19 mouse cellular contexts compared by ENCODE assay signal in the genomic region with DNA sequence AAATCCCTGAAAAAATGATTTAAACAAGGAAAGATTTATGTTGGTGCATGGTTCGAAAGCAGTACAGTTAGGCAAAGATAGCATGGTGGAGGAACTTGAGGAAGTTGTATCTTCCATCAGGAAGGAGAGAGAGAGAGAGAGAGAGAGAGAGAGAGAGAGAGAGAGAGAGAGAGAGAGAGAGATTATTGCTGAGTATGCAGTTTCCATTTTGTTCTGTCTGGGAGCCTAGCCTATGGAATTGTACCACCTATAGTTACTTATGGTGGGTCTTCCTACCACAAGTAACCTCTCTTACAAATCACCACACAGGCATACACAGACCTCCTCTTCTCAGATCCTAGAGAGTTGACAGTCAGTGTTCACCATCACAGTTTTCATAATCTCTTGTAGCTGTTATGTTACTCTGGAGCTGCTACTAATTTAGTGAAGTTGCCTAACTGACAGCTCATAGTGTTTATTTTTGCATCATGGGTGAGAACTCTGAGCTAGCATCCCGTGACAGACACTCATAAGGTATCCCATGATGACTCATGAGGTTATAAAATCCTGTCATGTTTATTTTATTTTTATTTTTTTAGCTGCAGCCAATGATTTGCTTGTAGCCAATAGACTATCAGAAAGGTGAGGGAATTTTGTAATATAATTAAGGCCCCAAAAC.
"Had no signal": no experiment of that assay in that cellular context is flagged by ENCODE, and none has a peak within 500 bp of the region (broad histone marks: within the 10 kb centered on the region; RNA-seq: fewer than 3 reads in every experiment).

No protein-coding gene starts in this region.

- ATAC-seq: liver, postnatal 0 days; lung, postnatal 0 days; midbrain, embryonic 15.5 days had no signal

- H3K9ac ChIP-seq: limb, embryonic 12.5 days; limb, embryonic 15.5 days; liver, embryonic 14.5 days; liver, postnatal 0 days; lung, embryonic 14.5 days; midbrain, embryonic 12.5 days; midbrain, embryonic 15.5 days; neural tube, embryonic 12.5 days; neural tube, embryonic 15.5 days; stomach, embryonic 15.5 days had no signal

- H3K4me1 ChIP-seq: limb, embryonic 12.5 days; midbrain, embryonic 12.5 days; midbrain, embryonic 15.5 days; neural tube, embryonic 12.5 days; neural tube, embryonic 15.5 days; stomach, embryonic 15.5 days had no signal

- H3K4me3 ChIP-seq: limb, embryonic 12.5 days; limb, embryonic 15.5 days; midbrain, embryonic 12.5 days; midbrain, embryonic 15.5 days; neural tube, embryonic 12.5 days; neural tube, embryonic 15.5 days; stomach, embryonic 15.5 days had no signal

- DNase-seq: kidney, postnatal 14 days; kidney, postnatal 4 days; left cerebral cortex, postnatal 4 days; liver, postnatal 0 days; right cerebral cortex, adult 18-20 months; right cerebral cortex, postnatal 14 days; right cerebral cortex, postnatal 4 days; thymus, postnatal 25 days had no signal

- H3K27ac ChIP-seq: limb, embryonic 12.5 days; limb, embryonic 15.5 days; liver, embryonic 14.5 days; macrophage; midbrain, embryonic 12.5 days; midbrain, embryonic 15.5 days; neural tube, embryonic 12.5 days; neural tube, embryonic 15.5 days; stomach, embryonic 15.5 days had no signal

- H3K27me3 ChIP-seq: limb, embryonic 12.5 days; limb, embryonic 15.5 days; midbrain, embryonic 12.5 days; midbrain, embryonic 15.5 days; neural tube, embryonic 12.5 days; neural tube, embryonic 15.5 days; stomach, embryonic 15.5 days had no signal

- H3K9me3 ChIP-seq: limb, embryonic 12.5 days; limb, embryonic 15.5 days; midbrain, embryonic 12.5 days; midbrain, embryonic 15.5 days; neural tube, embryonic 12.5 days; neural tube, embryonic 15.5 days; stomach, embryonic 15.5 days had no signal

- H3K36me3 ChIP-seq: limb, embryonic 12.5 days; limb, embryonic 15.5 days; midbrain, embryonic 12.5 days; midbrain, embryonic 15.5 days; neural tube, embryonic 12.5 days; neural tube, embryonic 15.5 days; stomach, embryonic 15.5 days had no signal
